Mouse (Mus musculus) spleen, adult 2 months (tissue): ENCODE results near the gene Hist1h3f.

Source experiments
- CTCF ChIP-seq: fragments of 200-500 bp; IDR thresholded peaks from 2 replicates; pipeline ENCODE4 v1.5.1; 2011; ENCODE audit warnings: mild to moderate bottlenecking, inconsistent platforms; ENCODE audit not compliant: insufficient read depth, insufficient read length, insufficient replicate concordance; ENCODE audit errors: extremely low read depth
- POLR2A ChIP-seq: fragments of 200-500 bp; IDR thresholded peaks from 2 replicates; pipeline ENCODE4 v1.6.1; 2011; ENCODE audit warnings: low read depth, low read length, inconsistent platforms

DNA sequence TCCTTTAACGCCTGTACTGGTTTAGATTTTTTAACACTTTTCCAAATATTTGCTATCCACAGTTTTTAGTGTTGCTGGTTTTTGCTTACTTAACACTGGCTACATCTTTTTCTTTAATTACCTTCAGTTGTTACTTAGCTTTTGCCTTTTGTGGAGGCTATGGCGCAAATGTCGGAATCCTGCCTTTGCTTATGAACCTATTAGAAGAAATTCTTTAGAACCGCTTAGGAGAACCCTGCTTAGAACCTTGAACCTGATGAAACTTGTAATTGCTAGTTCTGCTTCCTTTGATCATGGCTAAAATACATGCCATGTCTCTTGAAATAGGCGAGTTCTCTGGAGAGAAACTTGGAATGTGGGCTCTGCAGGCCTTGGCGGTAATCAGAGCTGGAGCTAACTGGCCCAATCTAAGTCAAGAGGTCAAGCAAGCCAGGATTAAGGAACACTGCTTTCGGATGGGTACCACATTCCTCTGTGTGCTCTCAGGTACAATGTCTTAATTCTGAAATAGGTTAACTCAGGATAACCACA lies 32.6 kb downstream of the Hist1h3f start:
- TF ChIP-seq CTCF = no peak
- no peak for TF ChIP-seq POLR2A
